Mouse (Mus musculus) liver, embryonic 13.5 days (tissue): ENCODE data around the gene Mrpl12. TPM values are rescaled to one million over a fixed set of nuclear protein-coding genes. Genes with fewer than 3 reads are reported as not detected.

Source experiments
- ATAC-seq: fragments of 200-750 bp; cut with Nextera tagmentation; 2 replicates; pipeline ENCODE4 v1.8.0; 2017; ENCODE audit warnings: low read depth, mild to moderate bottlenecking, moderate number of reproducible peaks, moderate library complexity
- DNase-seq: peaks from one replicate; pipeline ENCODE4 v3.0.0; 2022
- H3K27ac ChIP-seq: fragments of 300-500 bp; sonication (generic); 2 replicates; pipeline ENCODE4 v1.5.1; 2015; ENCODE audit warnings: moderate library complexity, mild to moderate bottlenecking, inconsistent platforms
- H3K27me3 ChIP-seq: fragments of 300-500 bp; sonication (generic); 2 replicates; pipeline ENCODE4 v1.6.1; 2015; ENCODE audit warnings: mild to moderate bottlenecking, inconsistent platforms
- H3K36me3 ChIP-seq: fragments of 300-500 bp; sonication (generic); 2 replicates; pipeline ENCODE4 v1.6.1; 2015; ENCODE audit warnings: mild to moderate bottlenecking, inconsistent platforms
- H3K4me1 ChIP-seq: fragments of 300-500 bp; sonication (generic); replicated peaks from 2 replicates; pipeline ENCODE4 v1.6.1; 2015; ENCODE audit warnings: inconsistent platforms
- H3K4me2 ChIP-seq: fragments of 300-500 bp; sonication (generic); 2 replicates; pipeline ENCODE4 v1.6.1; 2015; ENCODE audit warnings: inconsistent platforms, mild to moderate bottlenecking, moderate library complexity
- H3K4me3 ChIP-seq: fragments of 300-500 bp; sonication (generic); replicated peaks from 2 replicates; pipeline ENCODE4 v1.5.1; 2015; ENCODE audit warnings: mild to moderate bottlenecking, inconsistent platforms
- H3K9ac ChIP-seq: fragments of 300-500 bp; sonication (generic); 2 replicates; pipeline ENCODE4 v1.6.1; 2015; ENCODE audit warnings: mild to moderate bottlenecking, inconsistent platforms
- H3K9me3 ChIP-seq: fragments of 300-500 bp; sonication (generic); replicated peaks from 2 replicates; pipeline ENCODE4 v1.6.1; 2016; ENCODE audit warnings: inconsistent platforms
- WGBS: fragments of 180-500 bp; shearing (Covaris S2); methylation state at CpG from one replicate; pipeline ENCODE4 v1.1.7; 2015; ENCODE audit not compliant: insufficient replicate concordance; 5-methylcytosine and 5-hydroxymethylcytosine counted together
- polyA plus RNA-seq: library from polyadenylated mRNA; unstranded; fragments of >200 nt; fragmentation: Nextera tagmentation; extraction: Ambion mirVana; gene quantifications from 2 replicates; pipeline ENCODE4 v1.2.1, GENCODE M21; 2015

Mrpl12 gene
- polyA plus RNA-seq, 1 experiment from 2014 or later, result 142 TPM

DNA sequence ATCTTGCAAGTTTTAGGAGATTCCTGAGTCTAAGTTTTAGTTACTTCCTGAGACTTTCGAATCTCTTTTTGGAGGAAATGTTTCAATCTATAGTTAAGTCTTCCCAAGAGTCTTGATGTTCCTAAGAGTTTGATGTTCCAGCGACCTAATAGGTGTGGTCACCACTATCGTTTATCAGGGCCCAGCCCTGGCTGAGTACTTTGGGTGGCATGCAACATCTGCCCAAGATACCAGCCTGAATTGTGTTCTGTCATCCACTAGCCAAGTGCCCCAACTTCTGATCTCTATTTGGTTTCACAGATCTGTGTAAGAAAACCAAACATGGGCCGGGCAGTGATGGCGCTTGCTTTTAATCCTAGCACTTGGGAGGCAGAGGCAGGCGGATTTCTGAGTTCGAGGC, 29.0 kb upstream of the Mrpl12 start:
- Histone ChIP-seq H3K4me1 (peaks cover 54% of the 10 kb centered on the region), H3K9me3 (no peaks in the 10 kb centered on the region), H3K4me3 (no peak overlapping the region), H3K9ac (peak overlapping the region; percentile 42; the same call in 1 of the 2 replicates), H3K36me3 (peaks cover 9% of the 10 kb centered on the region), H3K4me2 (peak overlapping the region; percentile 47), H3K27ac (peak overlapping the region; percentile 74), H3K27me3 (no peaks in the 10 kb centered on the region)
- DNase-seq (peak; percentile 38), ATAC-seq (peak; percentile 47)
- 68% methylated on average over 7 of the region's 7 CpGs for whole genome bisulfite sequencing

DNA sequence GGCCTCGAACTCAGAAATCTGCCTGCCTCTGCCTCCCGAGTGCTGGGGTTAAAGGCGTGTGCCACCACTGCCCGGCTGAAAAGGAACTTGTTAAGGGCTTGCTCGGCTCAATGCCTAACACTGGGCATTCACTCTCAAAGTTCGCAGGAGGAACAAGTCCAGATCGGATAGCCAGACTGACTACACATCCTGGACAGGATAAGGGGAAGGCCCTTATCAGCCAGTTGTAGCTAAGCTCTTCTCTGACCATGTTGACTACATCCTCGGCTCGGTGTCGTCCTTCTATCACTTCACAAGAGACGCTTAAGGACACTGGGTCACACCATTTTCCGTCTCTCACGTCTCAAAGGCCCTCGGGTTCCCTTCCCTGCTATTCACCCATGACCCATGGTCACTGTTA, 27.0 kb upstream of the Mrpl12 start:
- Histone ChIP-seq H3K4me2 (peak overlapping the region; percentile 86), H3K9ac (peak overlapping the region; percentile 87), H3K36me3 (peaks cover 28% of the 10 kb centered on the region), H3K4me1 (peaks cover 54% of the 10 kb centered on the region), H3K4me3 (peak overlapping the region; percentile 79), H3K27ac (peak overlapping the region; percentile 87), H3K9me3 (no peaks in the 10 kb centered on the region), H3K27me3 (no peaks in the 10 kb centered on the region)
- 9% methylated on average over 14 of the region's 14 CpGs for WGBS
- peak; percentile 46 for ATAC-seq
- DNase-seq, result no peak

DNA sequence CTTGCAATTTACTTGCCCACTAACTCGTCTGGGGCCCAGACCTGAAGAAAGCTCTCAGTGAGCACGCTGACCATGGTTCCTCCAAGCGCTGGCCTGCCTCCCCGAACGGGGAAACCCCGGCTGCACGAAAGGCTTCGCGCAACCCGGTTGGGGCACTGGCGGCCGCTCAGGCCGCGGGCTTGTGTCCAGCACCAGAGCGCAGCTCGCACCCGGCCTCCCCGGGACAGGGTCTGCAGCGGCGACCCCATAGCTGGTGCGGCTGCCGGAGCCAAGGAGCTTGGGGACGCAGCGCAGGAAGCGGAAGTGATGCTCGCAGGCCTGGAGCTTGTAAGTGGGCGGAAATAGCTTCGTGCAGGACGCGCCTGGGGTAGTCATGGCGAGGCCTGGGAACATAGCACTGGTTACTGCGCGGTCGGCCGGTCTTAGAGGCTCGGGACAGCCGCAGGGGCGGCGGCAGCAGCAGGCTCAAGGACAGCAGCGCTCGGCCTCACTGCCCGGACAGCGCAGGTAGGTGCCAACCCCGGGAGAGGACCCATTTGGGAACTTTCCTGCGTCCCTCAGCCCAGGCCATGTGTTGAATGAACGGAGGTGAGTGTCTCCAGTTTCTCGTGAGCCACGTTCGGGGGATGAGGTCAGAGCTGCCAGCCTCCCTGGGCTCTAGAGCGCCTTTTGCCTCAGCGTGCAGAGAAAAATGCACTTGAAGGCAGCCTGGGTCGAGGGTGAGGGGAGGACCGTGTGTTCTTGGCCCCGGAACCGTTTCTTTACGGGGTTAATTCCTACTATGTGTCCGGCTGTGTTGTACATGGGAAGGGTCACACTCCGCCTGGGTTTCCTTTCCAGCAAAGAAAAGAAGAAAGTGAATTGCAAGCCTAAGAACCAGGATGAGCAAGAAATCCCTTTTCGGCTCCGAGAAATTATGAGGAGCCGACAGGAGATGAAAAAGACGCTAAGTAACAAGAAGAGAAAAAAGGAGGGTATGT, 26.4 kb upstream of the Mrpl12 start, which contains the start of the genes Oxld1 and Ccdc137:
Oxld1 (minus strand) TSS at position 297 of the 980 bp plus-strand sequence.
Ccdc137 (plus strand) TSS at position 344 of the 980 bp plus-strand sequence.
- ATAC-seq, result peak; percentile 84
- WGBS, result 3% methylated on average over 62 of the region's 62 CpGs
- peak within 1 kb of the TSS; percentile 87 for H3K27ac ChIP-seq
- peaks cover 35% of the 10 kb centered on the region for H3K36me3 ChIP-seq
- no peaks in the 10 kb centered on the region for H3K9me3 ChIP-seq
- H3K4me1 ChIP-seq, result peaks cover 54% of the 10 kb centered on the region
- DNase-seq, result peak; percentile 73
- peak within 1 kb of the TSS; percentile 86 for H3K4me2 ChIP-seq
- peak within 1 kb of the TSS; percentile 87 for H3K9ac ChIP-seq
- H3K27me3 ChIP-seq, result no peaks in the 10 kb centered on the region
- peak within 1 kb of the TSS; percentile 79 for H3K4me3 ChIP-seq

DNA sequence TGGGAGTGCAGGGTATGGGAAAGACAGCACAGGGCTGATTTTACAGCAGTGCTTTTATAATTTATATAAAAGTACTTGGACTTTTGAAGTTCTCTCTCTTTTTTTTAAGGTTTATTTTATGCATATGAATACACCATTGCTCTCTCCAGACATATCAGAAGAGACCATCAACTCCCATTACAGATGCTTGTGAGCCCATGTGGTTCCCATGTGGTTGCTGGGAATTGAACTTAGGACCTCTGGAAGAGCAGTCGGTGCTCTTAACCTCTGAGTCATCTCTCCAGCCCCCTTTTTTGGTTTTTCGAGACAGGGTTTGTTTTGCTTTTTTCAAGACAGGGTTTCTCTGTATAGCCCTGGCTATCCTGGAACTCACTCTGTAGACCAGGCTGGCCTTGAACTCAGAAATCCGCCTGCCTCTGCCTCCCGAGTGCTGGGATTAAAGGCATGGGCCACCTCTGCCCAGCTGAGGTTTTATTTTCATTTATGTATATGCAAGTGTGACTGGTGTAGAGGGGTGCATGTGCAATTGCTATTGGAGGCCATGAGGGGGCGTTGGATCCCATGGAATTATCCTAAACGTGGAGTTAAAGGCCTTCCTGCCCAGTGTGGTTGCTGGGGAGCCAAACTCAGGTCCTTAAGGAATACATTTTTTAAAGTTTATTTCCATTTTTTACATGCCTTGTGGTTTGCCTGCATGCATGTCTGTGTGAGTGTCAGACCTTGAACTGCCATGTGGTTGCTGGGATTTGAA, 25.4 kb upstream of the Mrpl12 start:
- DNase-seq, result no peak
- 25% methylated on average over 6 of the region's 6 CpGs for WGBS

DNA sequence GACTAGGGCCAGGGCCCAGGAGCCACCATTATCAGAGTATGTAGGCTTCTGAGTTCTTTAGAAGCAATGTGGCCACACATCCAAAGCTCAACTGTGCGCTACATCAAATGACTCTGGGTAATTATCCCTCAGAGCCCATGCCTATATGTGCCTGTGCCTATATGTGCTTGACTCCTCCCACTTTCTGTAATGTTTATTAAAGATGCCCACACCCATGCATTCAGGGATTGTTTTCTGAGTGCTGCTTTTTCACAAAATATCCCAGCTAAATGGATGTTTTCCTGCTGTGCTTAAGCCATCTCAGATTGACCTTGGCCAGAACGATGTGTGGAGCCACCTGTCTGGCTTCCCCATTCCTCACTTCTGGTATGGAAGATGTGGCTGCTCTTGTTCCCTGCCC, 20.9 kb upstream of the Mrpl12 start:
- Histone ChIP-seq H3K4me2 (no peak overlapping the region), H3K9me3 (no peaks in the 10 kb centered on the region), H3K4me3 (no peak overlapping the region), H3K36me3 (peaks cover 60% of the 10 kb centered on the region), H3K27ac (no peak overlapping the region), H3K9ac (no peak overlapping the region), H3K4me1 (peaks cover 45% of the 10 kb centered on the region), H3K27me3 (no peaks in the 10 kb centered on the region)
- no peak for DNase-seq
- no peak for ATAC-seq
- WGBS, result 75% methylated on average over 2 of the region's 2 CpGs

More for the DNA sequence above, 25.4 kb upstream of the Mrpl12 start:
- H3K36me3 ChIP-seq, result peaks cover 43% of the 10 kb centered on the region
- no peaks in the 10 kb centered on the region for H3K27me3 ChIP-seq
- H3K4me1 ChIP-seq, result peaks cover 54% of the 10 kb centered on the region
- peak overlapping the region; percentile 87 for H3K9ac ChIP-seq
- no peak for ATAC-seq
- H3K4me2 ChIP-seq, result peak overlapping the region; percentile 86
- H3K4me3 ChIP-seq, result peak overlapping the region; percentile 79
- peak overlapping the region; percentile 87 for H3K27ac ChIP-seq
- no peaks in the 10 kb centered on the region for H3K9me3 ChIP-seq

DNA sequence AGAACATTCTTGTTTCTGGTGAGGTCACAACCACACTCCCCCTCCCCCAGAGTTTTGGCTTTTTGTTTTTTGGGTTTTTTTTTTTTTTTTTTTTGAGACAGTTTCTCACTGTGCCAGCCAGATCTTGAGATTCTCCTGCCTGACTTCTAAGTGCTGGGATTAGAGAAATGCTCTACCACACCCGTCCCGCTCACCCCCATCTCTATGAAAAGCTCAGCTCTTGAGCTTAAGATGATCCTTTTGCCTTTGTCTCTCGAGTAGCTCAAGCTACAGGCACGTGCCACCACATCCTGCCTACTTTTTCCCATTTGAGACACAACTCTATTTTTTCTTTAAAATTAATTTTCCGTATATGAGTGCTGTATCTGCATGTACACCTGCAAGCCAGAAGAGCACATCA, 20.0 kb upstream of the Mrpl12 start:
- no peak overlapping the region for H3K4me3 ChIP-seq
- WGBS, result 73% methylated on average over 5 of the region's 5 CpGs

DNA sequence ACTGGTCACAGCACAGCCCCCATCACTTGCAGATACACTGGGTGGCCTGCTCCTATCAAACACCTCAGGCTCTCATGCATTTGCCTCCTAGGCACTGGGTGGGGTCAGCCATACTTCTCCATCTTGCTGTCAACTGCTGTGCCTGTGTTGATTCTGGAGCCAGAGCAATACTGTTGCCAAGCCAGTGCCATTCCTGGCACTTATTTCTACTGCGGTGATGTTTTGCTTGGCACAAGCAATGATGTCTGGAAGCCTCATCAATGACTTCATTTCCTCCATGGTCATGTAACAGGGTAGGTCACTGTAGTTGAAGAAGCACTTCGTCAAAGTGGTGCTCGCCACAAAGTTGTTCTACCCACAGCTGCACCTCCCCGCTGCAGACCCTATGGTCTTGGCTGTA, 18.9 kb upstream of the Mrpl12 start:
- Histone ChIP-seq H3K27me3 (no peaks in the 10 kb centered on the region), H3K4me1 (peaks cover 37% of the 10 kb centered on the region), H3K4me2 (peak overlapping the region; percentile 90), H3K4me3 (peak overlapping the region; percentile 80; the same call in 1 of the 2 replicates), H3K36me3 (peaks cover 65% of the 10 kb centered on the region), H3K9ac (no peak overlapping the region), H3K27ac (no peak overlapping the region), H3K9me3 (no peaks in the 10 kb centered on the region)
- WGBS, result 83% methylated on average over 4 of the region's 4 CpGs
- DNase-seq (no peak), ATAC-seq (no peak)

More for the DNA sequence above, 20.0 kb upstream of the Mrpl12 start:
- peaks cover 45% of the 10 kb centered on the region for H3K4me1 ChIP-seq
- ATAC-seq (no peak), DNase-seq (no peak)
- peak overlapping the region; percentile 21; the same call in 1 of the 2 replicates for H3K27ac ChIP-seq
- peaks cover 63% of the 10 kb centered on the region for H3K36me3 ChIP-seq
- no peaks in the 10 kb centered on the region for H3K9me3 ChIP-seq
- no peak overlapping the region for H3K9ac ChIP-seq
- no peak overlapping the region for H3K4me2 ChIP-seq
- H3K27me3 ChIP-seq, result no peaks in the 10 kb centered on the region

DNA sequence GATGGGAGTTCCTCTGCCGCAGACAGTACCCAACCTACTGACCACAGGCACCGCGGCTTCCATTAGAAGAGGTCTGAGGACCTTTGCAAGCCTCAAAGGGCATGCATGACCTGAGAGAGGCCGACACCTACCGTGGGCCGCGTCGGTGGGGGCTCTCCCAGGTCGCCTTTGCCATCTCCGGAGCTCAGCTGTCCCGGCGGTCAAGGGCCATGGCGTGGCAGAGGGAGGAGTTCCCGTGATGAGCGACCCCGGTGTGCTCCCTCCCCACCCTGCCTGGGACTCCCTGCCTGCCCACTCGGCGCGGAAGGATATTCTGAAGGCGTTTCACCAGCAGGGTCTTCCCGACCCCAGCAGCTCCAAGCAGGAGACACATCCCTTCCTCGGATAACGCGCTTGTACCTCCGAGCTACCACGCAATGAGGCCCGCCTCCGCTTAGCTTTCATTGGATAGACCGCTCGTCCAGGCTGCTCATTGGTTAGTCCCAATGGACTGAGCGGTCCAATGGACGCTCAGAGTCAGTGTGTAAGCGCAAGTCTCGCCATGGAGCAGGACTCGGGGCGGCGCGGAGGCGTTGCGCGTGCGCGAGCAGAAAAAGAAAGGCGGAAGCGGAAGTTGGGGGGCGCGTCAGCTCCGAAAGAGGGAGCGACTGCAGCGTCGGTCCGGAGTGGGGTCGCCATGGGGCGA, 17.2 kb upstream of the Mrpl12 start, which contains the start of gene Arl16:
Arl16 (minus strand) TSS at position 557 of the 685 bp plus-strand sequence.
- peaks cover 65% of the 10 kb centered on the region for H3K36me3 ChIP-seq
- under 1% methylated on average over 53 of the region's 54 CpGs for WGBS
- peaks cover 37% of the 10 kb centered on the region for H3K4me1 ChIP-seq
- H3K9me3 ChIP-seq, result no peaks in the 10 kb centered on the region
- peak; percentile 100 for ATAC-seq
- H3K9ac ChIP-seq, result peak within 1 kb of the TSS; percentile 89
- H3K4me2 ChIP-seq, result peak within 1 kb of the TSS; percentile 90
- no peaks in the 10 kb centered on the region for H3K27me3 ChIP-seq
- H3K4me3 ChIP-seq, result peak within 1 kb of the TSS; percentile 80
- DNase-seq, result peak; percentile 97
- peak within 1 kb of the TSS; percentile 76 for H3K27ac ChIP-seq

DNA sequence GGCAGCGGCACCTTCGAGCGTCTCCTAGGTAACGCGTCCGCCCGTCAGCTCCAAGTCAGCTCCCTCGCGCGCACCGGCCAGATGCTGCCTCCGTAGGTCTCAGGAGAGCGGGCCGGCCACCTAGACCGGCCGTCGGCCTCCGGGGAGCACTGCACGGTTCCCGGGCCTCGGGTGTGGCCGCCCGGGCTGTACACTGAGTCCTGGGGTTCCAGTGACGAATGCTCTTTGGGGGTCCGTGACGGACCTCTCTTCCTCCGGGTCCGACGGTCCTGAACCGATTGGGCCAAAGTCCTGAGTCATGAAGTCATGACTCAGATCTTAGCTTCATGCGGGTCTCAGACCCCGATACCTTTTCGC, 16.7 kb upstream of the Mrpl12 start:
- Histone ChIP-seq H3K4me3 (peak overlapping the region; percentile 80), H3K36me3 (peaks cover 65% of the 10 kb centered on the region), H3K4me1 (peaks cover 37% of the 10 kb centered on the region), H3K27ac (peak overlapping the region; percentile 76), H3K27me3 (no peaks in the 10 kb centered on the region), H3K9ac (peak overlapping the region; percentile 85), H3K4me2 (peak overlapping the region; percentile 90), H3K9me3 (no peaks in the 10 kb centered on the region)
- DNase-seq (no peak), ATAC-seq (peak; percentile 69)
- 1% methylated on average over 33 of the region's 33 CpGs for WGBS

DNA sequence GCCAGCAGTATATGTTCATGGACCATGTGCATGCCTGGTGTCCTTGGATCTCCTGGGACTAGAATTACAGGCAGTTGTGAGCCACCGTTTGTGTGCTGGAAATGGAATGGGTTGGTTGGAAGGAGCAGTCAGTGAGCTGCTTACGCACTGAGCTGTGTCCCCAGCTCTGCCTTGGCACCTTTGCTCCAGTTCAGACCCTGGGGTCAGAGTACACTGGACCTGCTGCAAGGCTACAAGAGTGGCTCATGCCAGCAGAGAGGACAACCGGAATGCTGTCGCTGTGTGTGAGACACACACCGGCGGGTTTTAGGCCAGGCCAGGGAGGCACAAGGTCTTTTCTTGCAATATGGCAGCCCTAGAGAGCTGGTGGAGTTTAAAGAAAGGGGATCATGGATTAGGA, 12.4 kb upstream of the Mrpl12 start:
- DNase-seq (no peak), ATAC-seq (no peak)
- Histone ChIP-seq H3K9ac (no peak overlapping the region), H3K4me3 (no peak overlapping the region), H3K27ac (no peak overlapping the region), H3K9me3 (no peaks in the 10 kb centered on the region), H3K36me3 (peaks cover 78% of the 10 kb centered on the region), H3K4me1 (peaks cover 20% of the 10 kb centered on the region), H3K4me2 (no peak overlapping the region), H3K27me3 (no peaks in the 10 kb centered on the region)
- WGBS, result 91% methylated on average over 6 of the region's 6 CpGs
